Mouse (Mus musculus) liver, embryonic 14 days (tissue): Measurements from ENCODE around the gene Eps8l3. TPM values are rescaled to one million over a fixed set of nuclear protein-coding genes. Genes with fewer than 3 reads are reported as not detected.

ENCODE experiments used
- polyA plus RNA-seq: library from polyadenylated mRNA; depleted of rRNA; stranded (reverse); fragments of >200 nt; gene quantifications from 2 replicates; pipeline ENCODE4 v1.2.3, GENCODE M21; 2012; rRNA removed

The Eps8l3 gene
- polyA plus RNA-seq, result 0.06 TPM in 1 of 2 replicates, not detected in the other

DNA sequence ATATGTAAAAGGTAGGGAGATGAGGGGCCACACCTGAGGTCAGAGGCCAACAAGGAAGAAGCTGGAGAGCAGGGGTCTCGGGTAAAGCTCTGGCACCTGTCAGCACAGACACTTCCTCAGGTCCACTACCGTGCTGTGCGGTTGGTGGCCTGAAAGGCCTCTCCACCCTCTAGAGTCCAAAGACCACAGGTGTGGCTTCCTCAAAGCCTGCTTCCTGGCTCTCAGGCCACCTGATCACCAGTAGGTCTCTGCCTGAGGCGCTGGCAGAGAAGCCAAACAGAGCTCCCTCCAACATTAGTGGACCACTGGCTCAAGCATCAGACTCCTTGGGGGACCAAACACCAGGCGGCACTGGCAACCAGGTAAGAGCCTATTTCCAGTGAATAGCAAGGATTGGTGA, at the start of gene Eps8l3:
Eps8l3 (plus strand) TSS at position 225 of the 400 bp plus-strand sequence.

DNA sequence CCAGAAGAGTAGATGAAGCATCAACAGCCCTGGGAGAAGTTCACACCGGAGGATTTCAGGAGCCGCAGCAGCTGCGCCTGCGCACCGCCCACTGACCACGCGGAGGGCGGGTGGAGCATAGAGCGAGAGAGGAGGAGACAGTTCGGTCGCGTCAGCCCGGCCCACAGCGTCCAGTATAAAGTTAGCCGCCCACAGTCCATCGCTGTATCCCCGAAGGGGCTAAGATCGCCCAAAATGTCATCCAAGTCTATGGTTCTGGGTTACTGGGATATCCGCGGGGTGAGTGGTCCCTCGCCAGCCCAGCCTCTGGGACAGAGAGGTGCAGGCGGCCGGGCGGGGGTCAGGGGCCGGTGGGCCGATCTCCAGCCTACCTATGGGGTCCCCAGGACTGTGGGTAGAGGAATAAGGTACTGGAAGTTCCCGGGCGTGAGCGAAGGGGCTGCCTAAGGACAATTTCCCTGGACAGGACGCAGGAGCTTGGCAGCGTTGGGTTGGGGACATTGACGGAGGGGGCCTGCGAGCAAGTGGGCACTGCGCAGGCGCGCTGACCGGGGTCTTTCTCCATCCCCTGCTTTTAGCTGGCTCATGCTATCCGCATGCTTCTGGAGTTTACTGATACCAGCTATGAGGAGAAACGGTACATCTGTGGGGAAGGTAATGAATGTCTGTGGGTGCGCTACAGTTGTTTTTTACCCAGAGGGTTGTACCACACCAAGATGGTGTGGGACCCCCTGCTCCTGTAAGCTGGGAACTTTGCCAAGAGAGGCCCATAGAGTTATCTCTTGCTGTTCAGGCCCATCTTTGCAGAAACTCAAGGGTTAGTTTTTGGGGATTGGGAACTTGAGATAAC, 18.9 kb downstream of the Eps8l3 start, which contains the start of gene Gstm5:
Gstm5 (plus strand) TSS at position 102 of the 850 bp plus-strand sequence.

DNA sequence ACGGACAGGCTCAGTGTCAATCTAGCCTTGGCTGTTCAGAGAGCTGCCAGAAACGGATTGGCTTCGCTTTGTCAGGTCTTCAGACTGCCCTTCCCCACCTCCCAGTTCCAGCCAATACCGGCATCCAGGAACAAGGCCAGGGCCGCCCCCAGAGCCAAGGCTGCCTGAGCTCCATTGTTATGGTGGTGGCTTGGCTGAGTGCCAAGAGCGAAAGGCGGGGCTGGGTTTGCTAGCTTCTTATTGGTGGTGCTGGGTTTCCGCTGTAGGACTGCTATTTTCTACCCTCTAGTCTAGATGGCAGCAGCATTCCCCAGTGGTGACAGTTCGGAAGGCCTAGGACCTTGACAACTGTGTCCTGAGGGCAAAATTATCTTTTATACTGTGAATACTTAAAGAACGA, 54.6 kb downstream of the Eps8l3 start, which contains the start of gene Gstm7:
Gstm7 (minus strand) TSS at position 148 of the 400 bp plus-strand sequence.

Other genes with a start within 250 kb of the Eps8l3 start
- gene Gm10961, start 245.9 kb upstream of the Eps8l3 start, polyA plus RNA-seq, result not detected in 2 replicates
- 9.0 and 10.2 TPM in 2 replicates for gene Strip1, start 245.5 kb upstream of the Eps8l3 start, polyA plus RNA-seq
- gene Ahcyl1, start 180.7 kb upstream of the Eps8l3 start, polyA plus RNA-seq, result 30.5 and 33.6 TPM in 2 replicates
- gene Csf1, start 116.8 kb upstream of the Eps8l3 start, polyA plus RNA-seq, result 4.5 and 4.7 TPM in 2 replicates
- gene Gstm5, start 18.6 kb downstream of the Eps8l3 start, polyA plus RNA-seq, result 114 and 121 TPM in 2 replicates
- gene Gstm7, start 54.6 kb downstream of the Eps8l3 start, polyA plus RNA-seq, result 14.9 and 16.7 TPM in 2 replicates
- gene Gstm6, start 66.5 kb downstream of the Eps8l3 start, polyA plus RNA-seq, result 4.7 and 6.2 TPM in 2 replicates
- 2.9 and 4.7 TPM in 2 replicates for gene Gstm3, start 92.1 kb downstream of the Eps8l3 start, polyA plus RNA-seq
- gene Gstm2, start 109.2 kb downstream of the Eps8l3 start, polyA plus RNA-seq, result 3.4 TPM in 2 replicates
- 111 and 127 TPM in 2 replicates for gene Gstm1, start 140.7 kb downstream of the Eps8l3 start, polyA plus RNA-seq
- 10.1 and 11.9 TPM in 2 replicates for gene Gstm4, start 167.7 kb downstream of the Eps8l3 start, polyA plus RNA-seq
- 44.0 and 51.2 TPM in 2 replicates for gene Ampd2, start 209.4 kb downstream of the Eps8l3 start, polyA plus RNA-seq
- 0.95 and 1.4 TPM in 2 replicates for gene Gnat2, start 215.6 kb downstream of the Eps8l3 start, polyA plus RNA-seq